Mouse (Mus musculus) heart, postnatal 10 days (tissue): ENCODE data around the gene B4galnt3. TPM values are rescaled to one million over a fixed set of nuclear protein-coding genes. Genes with fewer than 3 reads are reported as not detected.

Source experiments
- DNase-seq, 2 experiments: peaks; one replicate each; pipeline ENCODE4 v3.0.0; 2021
- intact Hi-C: fragments of 180-260 bp; cut with DNase I; formaldehyde crosslinking; loops from one replicate; pipeline ENCODE4 v1.15.1; 2025
- total RNA-seq, 2 experiments: library from RNA; stranded (reverse); gene quantifications; 2 replicates each; pipeline ENCODE4 v1.2.3; 2021

The B4galnt3 gene
- total RNA-seq, 2 experiments from 2014 or later = 0.25 to 0.67 TPM

DNA sequence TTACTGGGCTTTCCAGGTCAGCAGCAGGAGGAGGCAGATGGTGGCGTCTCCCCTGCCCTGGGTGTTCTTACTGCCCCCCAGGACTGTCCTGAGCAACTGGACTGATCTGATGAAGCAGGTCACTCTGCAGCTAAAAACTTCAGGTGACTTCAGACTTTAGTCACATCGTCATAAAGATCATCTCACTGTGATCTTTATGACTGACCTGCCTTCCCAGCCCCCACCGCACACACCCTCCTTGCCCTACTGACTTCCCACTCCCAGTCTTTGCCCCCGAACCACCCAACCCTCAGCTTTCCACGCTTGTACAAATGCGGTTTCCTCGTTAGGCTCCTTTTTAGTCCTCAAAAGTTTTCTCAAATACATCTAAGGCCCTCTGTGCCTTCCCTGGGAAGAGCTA, 67.3 kb downstream of the B4galnt3 start:
- no peak for DNase-seq
- intact Hi-C loops = no loop called here

DNA sequence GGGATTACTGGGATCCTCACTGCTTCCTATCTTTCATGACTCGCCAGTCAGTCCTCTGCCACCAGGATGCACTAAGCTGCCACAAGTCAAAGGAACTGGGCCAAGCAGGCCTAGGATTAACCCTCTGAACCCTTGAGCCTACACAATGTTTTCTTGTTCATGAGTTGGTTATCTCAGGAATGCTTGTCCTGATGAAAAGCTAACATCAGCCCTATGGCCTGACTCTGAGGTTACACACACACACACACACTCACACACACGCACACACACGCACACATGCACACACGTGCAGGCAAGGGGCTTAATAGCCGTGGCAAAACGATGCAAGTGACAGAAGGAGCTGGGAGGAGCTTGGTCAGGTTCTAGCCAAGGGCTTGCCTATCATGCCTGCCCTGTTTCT, 69.0 kb downstream of the B4galnt3 start:
- intact Hi-C loops = no loop called here
- no peak for DNase-seq

DNA sequence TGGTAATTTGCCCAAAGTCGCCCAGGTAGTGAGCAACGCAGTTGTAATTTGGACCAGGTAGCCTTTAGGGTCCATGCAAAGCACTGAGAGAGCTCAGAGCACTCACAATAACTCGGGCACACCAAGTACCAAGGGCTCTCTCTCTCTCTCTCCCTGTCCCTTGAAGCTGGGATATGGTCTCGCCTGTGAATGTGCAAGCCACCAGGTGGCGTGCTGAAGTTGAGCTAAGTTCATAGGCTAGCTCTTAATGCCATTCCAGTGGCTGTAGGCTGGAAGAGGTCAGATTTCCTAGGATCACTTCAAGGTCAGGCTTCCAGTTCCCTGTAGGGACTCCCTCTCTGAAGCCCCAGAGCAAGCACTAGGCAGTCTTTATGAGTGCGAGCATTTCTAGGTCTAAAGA, 71.7 kb downstream of the B4galnt3 start:
- intact Hi-C loops = loop anchor here (1.0 to 2.0 kb wide), 2 partner anchors 79 to 102 kb away; no protein-coding TSS in a partner anchor
- peak; percentile 71 to 81 for DNase-seq

DNA sequence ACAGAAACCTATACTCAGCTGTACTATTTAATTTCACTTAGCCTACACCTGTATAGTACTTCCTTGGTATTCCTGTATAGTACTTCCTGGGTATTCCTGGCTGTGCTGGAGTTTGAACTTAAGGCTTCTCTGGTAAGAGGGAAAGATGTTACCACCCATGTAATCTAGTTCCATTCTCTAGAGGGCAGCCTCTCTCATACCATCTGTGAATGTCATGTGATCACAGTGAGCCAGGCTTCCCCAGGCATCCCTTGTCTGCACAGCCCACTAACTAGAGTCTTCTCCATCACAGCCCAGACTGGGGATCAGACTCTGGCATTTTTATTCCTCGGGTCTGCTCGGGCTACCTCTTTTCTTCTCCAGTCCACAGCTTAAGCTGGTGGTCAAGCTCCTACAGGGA, 75.1 kb downstream of the B4galnt3 start:
- no peak for DNase-seq
- intact Hi-C loops = no loop called here

DNA sequence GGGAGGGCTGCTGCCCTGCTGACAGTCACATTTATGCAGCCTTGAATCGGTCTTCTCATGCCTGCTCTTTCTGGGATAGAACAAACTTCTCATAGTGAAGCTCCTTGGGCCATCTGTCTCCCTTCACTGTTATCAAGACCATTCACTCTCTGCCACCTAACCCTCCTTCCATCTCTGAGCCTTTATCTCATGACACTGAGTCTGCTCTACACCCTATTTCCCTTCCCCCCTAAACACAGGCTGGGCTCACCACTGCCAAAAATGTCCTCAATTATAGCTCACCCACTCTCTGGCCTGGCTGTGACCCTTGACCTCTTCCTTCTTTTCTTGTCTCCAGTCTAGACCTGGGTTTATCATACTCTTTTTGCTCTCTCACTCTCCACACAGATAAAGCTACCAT, 77.7 kb downstream of the B4galnt3 start:
- no peak for DNase-seq
- intact Hi-C loops = no loop called here

DNA sequence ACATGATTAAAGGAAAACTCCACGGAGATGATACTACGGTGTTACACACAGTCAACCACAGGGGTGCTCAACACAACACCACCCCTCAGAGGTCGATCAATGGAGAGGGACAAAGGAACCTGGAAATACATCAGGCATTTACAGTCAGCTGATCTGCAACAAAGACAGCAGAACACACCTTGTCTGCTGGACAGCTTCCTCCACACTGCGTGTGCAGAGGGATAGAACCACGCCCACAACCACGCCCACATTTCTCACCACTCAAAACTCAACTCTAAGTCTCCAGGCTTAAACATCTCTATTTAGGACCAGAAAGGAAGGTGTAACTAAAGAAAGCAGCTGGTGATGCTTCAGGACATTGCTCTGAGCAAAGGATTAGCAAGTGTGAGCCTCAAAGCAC, 82.8 kb downstream of the B4galnt3 start:
- no peak for DNase-seq
- intact Hi-C loops = no loop called here

DNA sequence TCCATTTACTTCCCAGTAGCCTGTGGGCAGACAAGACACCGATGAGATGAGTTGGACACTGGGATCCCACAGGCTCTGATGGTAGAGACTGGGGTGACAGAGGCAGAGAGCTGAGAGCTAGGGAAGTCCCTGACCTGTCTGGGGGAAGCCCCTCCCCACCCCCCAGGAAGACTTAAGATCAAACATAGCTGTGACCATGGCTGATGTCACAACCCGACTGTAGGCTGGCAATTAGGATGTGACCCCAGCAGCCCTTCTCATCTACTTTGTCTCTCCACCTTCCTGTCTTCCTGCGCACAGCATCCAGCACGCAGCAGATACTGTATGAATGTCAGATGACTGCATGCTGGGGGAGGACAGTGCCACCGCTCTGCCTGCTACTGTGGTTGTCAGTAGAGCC, 87.8 kb downstream of the B4galnt3 start:
- intact Hi-C loops = no loop called here
- DNase-seq = no peak

DNA sequence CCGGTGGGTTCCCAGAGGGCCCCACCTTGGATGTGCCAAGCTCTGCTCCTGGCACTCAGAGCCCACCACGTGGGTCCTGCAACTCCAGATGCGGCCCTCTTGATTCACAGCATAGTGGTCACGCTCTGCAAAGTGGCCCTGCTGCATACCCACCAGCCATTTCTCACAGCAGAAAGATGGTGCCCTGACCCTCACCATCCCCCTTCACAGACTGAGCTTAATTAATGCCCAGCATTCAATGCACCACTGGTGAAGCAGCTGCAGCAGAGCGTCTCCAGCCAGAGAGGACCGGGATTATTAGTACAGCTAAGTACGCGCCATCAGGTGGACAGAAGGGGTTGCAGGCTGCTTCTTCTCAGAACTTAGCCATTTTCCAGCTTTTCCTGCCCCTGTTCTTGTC, 92.0 kb downstream of the B4galnt3 start:
- intact Hi-C loops = no loop called here
- DNase-seq = no peak

DNA sequence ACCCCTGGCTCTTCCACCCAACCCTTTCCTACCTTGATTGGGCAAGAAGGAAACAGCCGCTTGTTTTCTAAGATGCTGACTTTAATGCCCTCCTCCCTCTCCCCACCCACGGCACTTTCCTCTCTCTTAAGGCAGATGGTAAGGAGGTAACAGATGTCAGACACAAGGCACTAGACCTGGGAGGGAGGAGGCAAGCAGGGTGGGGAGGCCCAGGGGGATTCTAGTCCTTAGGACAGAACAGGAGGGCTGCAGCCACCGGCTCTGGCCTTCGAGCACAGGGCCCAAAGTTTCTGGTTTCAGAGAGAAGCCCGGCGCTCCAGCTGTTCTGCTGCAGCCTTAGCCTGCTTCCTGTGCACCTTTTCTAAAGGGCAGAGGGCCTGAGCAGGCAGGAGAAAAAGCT, 92.4 kb downstream of the B4galnt3 start:
- DNase-seq = no peak
- intact Hi-C loops = no loop called here

DNA sequence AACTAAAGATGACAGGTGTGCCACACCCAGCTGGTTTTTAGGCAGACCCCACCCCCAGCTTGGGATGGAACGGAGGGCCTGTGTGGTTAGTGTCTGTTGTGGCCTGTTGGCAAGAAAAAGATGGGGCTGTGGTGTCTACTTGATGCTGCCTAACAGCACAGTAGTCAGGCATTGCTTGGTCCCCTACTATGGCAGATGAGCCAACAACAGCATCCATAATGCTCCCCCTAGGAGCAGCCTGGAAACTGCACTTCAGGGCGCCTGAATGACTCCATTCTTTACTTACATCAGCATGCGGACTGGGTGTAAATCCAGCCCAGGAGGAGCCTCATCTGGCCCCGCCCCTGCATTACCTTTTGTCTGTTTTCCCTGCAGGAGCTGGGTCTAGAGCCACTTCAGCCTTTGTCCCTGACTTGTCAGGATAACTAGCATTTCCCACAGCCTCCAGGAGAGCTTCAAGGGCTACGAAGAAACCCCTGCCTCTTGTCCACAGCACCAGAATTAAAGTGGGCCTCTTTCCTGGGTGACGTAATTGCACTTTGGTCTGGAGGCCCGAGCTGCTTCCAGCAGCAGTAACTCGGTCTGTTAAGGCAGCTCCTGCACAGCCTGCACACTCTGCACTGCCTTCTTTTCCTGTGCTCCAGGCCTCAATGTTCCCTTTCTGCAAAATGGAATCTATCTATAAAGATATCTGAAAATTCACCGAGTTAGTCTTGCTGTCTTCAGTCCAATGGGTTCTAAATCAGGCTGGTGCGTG, 94.5 kb downstream of the B4galnt3 start:
- intact Hi-C loops = loop anchor here (2.0 to 5.0 kb wide), 2 partner anchors 253 to 407 kb away; no protein-coding TSS in a partner anchor
- no peak for DNase-seq

DNA sequence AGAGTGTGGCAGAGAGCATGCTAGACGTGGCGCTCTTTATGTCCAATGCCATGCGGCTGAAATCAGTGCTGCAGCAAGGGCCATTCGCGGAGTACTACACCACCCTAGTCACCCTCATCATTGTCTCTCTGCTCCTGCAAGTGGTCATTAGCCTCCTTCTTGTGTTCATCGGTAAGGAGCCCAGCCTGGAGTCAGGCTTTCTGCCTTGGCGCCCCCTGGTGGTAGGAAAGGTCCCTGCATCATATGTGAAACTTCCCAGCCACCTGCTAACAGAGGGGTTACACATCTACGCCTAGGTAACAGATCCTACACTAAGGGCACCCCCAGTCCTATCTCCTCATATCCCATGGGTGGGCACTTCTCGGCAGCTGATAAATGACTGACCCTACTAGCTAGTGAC, 96.4 kb downstream of the B4galnt3 start:
- DNase-seq = peak; percentile 79 to 88
- intact Hi-C loops = loop anchor here (2.0 to 5.0 kb wide), 2 partner anchors 251 to 405 kb away; no protein-coding TSS in a partner anchor

DNA sequence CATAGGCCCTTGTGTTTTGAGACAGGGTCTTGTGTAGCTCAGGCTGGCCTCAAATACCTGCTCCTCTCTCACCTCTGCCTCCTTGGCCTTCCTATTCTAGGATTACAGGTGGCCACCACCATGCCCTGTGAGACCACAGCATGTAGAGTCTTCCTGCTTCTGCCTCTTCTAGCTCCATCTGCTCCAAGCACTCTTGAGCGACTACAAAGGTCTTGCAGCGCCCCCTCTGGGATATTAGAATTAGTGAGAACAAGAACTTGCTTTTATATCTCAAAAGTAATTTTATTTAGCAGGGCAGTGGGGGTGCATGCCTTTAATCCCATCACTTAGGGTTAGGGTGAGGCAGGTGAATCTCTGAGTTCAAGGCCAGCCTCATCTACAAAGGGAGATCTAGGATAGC, 97.5 kb downstream of the B4galnt3 start:
- peak in 1 of 2 experiments; percentile 71 for DNase-seq

DNA sequence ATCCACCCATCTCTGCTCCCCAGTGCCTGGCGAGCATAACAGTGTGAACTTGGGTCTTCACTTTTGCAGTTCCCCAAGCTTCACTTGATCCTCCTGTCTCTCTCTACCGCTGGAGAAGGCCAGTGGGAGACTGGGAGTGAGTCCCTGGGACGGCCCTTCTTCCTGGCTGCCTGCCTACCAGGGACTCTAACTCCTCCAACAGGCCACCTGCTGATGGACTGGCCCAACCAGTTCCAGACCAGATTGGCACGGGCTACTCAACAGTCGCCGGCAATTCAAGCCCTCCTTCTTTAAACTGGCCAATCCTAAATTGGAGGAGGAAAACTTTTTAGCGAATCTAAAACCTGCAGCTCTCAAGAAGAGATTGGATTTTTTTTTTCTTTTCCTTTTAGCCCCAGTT, 99.4 kb downstream of the B4galnt3 start:
- intact Hi-C loops = loop anchor here (5.0 kb wide), 2 partner anchors 248 to 703 kb away; no protein-coding TSS in a partner anchor
- peak in 1 of 2 experiments; percentile 56 for DNase-seq

More for the DNA sequence above, 97.5 kb downstream of the B4galnt3 start:
- intact Hi-C loops = loop anchor here (5.0 kb wide), 1 partner anchor 250 kb away; no protein-coding TSS in a partner anchor

DNA sequence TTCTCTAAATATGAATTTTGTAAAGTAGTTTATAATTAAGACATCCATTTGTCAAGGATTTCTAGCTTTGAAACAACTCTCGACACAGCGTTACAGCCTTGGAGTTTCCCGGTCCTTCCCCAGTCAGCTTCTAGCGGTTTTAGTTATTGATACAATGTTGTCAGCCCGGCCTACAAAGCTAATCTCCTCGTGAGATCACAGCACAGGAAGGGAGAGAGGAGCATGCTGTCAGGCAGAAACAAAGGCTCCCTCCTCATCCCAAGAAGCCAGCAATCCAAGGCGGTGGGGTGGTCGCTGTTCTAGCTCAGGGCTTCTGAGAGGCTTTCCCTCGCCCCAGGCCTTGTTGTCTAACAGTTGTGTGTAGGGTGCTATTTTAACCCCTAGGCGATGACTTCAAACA, 100.1 kb downstream of the B4galnt3 start:
- intact Hi-C loops = loop anchor here (5.0 kb wide), 1 partner anchor 702 kb away; no protein-coding TSS in a partner anchor
- no peak for DNase-seq

DNA sequence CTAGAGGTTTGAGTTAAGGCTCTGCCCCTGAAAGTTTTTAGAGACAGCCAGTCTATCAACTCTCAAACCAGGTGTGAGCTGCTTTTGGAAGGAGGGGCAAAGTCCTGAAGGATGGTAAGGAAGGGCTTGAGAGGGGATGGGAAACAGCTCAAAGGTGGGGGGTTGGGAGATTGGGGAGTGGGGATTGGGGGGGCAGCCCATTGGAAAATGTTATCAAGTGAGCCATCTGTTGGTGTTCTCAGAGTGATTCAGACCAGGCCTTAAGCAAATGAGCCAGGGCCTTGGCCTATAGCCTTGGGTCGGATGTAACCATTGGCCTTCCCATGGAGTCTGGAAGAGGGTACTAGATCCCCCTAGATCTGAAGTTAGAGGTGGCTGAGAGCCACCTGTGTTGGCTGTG, 100.6 kb downstream of the B4galnt3 start:
- intact Hi-C loops = loop anchor here (1.0 to 5.0 kb wide), 4 partner anchors 79 to 701 kb away; no protein-coding TSS in a partner anchor
- no peak for DNase-seq

DNA sequence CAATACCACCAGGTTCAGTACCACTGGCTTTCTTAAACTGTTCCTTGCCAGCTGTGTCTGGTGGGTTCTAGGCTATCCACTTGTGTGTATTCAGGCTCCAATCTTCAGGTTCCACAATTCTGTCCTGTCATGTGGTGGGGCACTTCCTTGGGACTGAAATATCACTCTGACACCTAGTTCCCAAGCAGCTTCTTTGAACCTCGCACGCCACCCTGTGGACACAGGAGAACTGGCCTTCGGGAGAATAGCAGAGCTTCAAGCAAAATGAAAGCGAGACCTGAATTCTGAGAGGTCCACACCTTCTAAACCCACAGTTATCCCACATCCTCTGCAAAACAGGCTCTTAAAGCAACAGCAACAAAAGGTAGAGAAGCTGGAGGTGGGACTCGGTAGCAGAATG, 101.2 kb downstream of the B4galnt3 start:
- intact Hi-C loops = loop anchor here (1.0 to 5.0 kb wide), 4 partner anchors 78 to 701 kb away; no protein-coding TSS in a partner anchor

DNA sequence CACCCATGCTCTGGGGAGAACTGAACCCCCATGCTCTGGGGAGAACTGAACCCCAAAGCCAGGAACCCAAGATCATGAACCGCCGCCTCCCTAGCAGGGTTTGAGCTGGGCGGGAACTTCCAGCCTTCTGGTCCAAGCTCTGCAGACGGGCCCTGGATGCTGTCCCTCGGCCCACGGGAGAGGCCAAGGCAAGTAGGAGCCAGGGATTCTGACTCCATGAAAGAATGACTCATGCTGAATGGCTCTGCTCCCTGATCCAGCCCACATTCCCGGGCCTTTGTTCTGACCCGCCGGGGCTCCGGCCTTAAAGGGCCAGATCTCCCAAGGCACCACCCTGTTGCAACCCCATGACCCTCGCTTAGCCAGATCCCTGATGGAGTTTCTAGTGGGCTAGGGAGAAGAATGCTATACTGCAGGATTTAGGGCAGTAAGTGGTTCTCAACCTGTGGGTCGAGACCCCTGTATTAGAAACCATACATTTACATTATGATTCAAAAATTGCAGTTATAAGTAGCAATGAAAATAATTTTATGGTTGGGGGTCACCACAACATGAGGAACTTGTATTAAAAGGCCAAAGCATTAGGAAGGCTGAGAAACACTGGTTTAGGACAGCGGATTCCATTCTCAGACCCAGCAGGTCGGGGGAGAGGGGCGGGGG, 102.0 kb downstream of the B4galnt3 start:
- intact Hi-C loops = loop anchor here (2.0 to 5.0 kb wide), 2 partner anchors 78 to 700 kb away; no protein-coding TSS in a partner anchor
- DNase-seq = peak; percentile 89 to 90

More for the DNA sequence above, 101.2 kb downstream of the B4galnt3 start:
- DNase-seq = peak; percentile 90 to 94

DNA sequence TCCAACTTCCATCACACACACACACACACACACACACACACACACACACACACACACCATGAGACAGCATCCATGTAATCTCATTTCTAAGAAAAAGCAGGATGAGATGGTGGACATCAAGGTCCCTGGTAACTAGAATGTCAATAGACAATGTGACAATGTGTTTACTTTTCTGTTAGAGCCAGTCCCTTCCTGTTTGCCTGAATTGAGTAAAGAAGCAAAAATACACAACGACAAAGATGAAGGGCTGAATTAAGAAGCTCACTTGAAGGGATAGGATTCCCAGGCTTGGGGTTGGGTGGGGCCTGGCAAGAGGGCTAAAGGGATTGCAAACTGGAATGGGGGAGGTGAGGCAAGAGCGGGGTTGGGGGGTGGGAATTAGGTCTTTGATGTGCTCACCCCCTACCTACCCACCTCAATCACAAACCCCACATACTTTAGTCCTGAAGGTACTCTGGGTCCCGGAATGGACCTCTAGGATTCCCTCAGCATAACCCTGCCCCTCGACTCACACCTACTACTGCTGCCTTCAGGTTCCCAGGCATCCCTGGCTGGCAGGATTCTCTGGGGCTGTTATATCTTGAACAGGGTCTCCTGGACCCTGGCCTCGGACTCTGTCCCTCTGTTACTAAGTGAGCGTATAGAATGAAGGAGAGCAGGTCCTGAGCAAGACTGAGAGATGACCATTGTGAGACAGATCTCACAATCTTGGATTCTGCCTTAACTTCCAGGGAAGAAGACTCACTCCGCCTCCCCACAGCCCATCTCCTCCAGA, 102.8 kb downstream of the B4galnt3 start:
- intact Hi-C loops = loop anchor here (2.0 to 5.0 kb wide), 3 partner anchors 41 to 699 kb away; no protein-coding TSS in a partner anchor
- no peak for DNase-seq

DNA sequence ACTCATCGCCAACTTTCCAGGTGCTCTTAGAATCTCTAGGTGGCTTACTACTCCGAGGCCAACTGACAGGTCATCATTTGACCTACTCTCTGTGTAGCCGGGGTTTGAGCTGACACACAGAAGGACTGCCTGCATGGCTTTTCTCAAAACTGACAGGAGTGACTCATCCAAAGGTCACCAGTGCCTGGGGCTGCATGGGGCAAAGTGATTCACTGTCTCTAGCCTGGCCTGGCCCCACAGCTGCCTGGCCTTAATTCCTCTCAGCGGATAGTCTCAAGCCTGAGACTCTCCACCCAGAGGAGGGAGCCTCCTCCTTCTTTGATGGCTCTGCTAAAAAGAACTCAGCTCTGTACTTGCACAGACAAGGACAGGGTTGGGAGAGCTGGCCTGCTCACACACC, 103.4 kb downstream of the B4galnt3 start:
- intact Hi-C loops = loop anchor here (2.0 to 5.0 kb wide), 2 partner anchors 40 to 699 kb away; no protein-coding TSS in a partner anchor
- peak; percentile 60 to 63 for DNase-seq

DNA sequence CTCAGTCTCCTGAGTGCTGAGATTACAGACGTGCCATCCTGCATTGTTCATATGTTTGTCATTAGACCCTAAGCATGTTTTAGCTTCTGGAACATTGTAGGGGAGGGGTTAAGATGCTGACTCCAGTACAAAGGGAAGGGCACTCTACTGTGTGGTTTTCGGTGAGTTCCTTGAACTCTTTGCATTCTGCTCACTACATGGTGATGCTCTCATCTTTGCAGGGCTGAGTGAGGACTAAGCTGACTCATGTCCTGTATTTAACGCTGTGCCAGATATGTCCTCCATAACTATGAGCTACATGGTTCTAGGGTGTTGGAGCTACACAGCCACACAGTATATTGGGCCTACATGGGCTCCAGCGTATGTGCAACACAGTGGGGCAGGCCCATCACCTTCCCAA, 104.0 kb downstream of the B4galnt3 start:
- no peak for DNase-seq
- intact Hi-C loops = loop anchor here (2.0 to 5.0 kb wide), 2 partner anchors 40 to 698 kb away; no protein-coding TSS in a partner anchor
